Mouse (Mus musculus) hindbrain, embryonic 16.5 days (tissue): ENCODE measurements around the gene Paox. TPM values are rescaled to one million over a fixed set of nuclear protein-coding genes. Genes with fewer than 3 reads are reported as not detected.
"Not testable (repeated sequence)": the region's sequence is repeated elsewhere in the genome, so short reads cannot be mapped to it uniquely, and the experiment has no call there.

Experiments used
- ATAC-seq: fragments of 200-750 bp; cut with Nextera tagmentation; 2 replicates; pipeline ENCODE4 v1.8.0; 2017; ENCODE audit warnings: moderate TSS enrichment, moderate library complexity
- H3K27ac ChIP-seq: fragments of 300-500 bp; sonication (generic); 2 replicates; pipeline ENCODE4 v1.5.1; 2014; ENCODE audit warnings: low read depth, mild to moderate bottlenecking, control low read depth, low read length, moderate library complexity
- H3K27me3 ChIP-seq: fragments of 300-500 bp; sonication (generic); replicated peaks from 2 replicates; pipeline ENCODE4 v1.6.1; 2014; ENCODE audit warnings: low read length; ENCODE audit not compliant: control insufficient read depth, insufficient read depth
- H3K36me3 ChIP-seq: fragments of 300-500 bp; sonication (generic); 2 replicates; pipeline ENCODE4 v1.6.1; 2014; ENCODE audit warnings: mild to moderate bottlenecking, low read length, moderate library complexity, mixed read lengths; ENCODE audit not compliant: control insufficient read depth, insufficient read depth
- H3K4me1 ChIP-seq: fragments of 300-500 bp; sonication (generic); 2 replicates; pipeline ENCODE4 v1.6.1; 2014; ENCODE audit warnings: low read depth, low read length; ENCODE audit not compliant: control insufficient read depth, insufficient read depth
- H3K4me2 ChIP-seq: fragments of 300-500 bp; sonication (generic); 2 replicates; pipeline ENCODE4 v1.6.1; 2014; ENCODE audit warnings: mild to moderate bottlenecking, low read length, control low read depth, moderate library complexity
- H3K4me3 ChIP-seq: fragments of 300-500 bp; sonication (generic); 2 replicates; pipeline ENCODE4 v1.5.1; 2014; ENCODE audit warnings: mild to moderate bottlenecking, low read length, control low read depth, moderate library complexity
- H3K9ac ChIP-seq: fragments of 300-500 bp; sonication (generic); 2 replicates; pipeline ENCODE4 v1.6.1; 2014; ENCODE audit warnings: low read depth, mild to moderate bottlenecking, control low read depth, low read length, moderate library complexity
- H3K9me3 ChIP-seq: fragments of 300-500 bp; sonication (generic); 2 replicates; pipeline ENCODE4 v1.6.1; 2014; ENCODE audit warnings: mild to moderate bottlenecking, low read length, moderate library complexity; ENCODE audit not compliant: control insufficient read depth
- WGBS: fragments of 180-500 bp; shearing (Covaris S2); extraction: QIAGEN DNeasy Blood & Tissue Kit; methylation state at CpG from one replicate; pipeline ENCODE4 v1.1.7; 2014; 5-methylcytosine and 5-hydroxymethylcytosine counted together
- polyA plus RNA-seq: library from polyadenylated mRNA; unstranded; fragments of >200 nt; fragmentation: Nextera tagmentation; extraction: Ambion mirVana; gene quantifications from 2 replicates; pipeline ENCODE4 v1.2.1, GENCODE M21; 2015

Gene Paox
- polyA plus RNA-seq, 1 experiment from 2014 or later = 8.9 TPM

DNA sequence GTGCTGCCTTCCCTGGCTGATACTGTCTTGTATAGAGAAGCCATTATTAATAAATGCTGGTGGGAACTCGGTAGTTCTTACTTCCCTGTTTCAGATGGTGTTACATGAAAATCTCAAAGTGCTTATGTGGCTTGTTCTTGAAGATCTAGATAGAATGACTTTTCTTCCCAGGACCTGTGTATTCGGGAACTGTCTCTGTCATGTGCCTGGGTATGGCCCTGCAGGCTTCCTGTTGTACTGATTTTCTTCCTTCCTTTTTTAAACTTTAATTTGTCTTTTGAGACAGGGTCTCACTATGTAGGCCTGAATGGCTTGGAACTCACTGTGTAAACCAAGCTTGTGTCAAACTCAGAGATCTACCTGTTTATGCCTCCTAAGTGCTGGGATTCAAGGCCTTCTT lies 12.3 kb downstream of the Paox start:
- no peak for ATAC-seq
- WGBS = 96% methylated on average over 2 of the region's 2 CpGs

DNA sequence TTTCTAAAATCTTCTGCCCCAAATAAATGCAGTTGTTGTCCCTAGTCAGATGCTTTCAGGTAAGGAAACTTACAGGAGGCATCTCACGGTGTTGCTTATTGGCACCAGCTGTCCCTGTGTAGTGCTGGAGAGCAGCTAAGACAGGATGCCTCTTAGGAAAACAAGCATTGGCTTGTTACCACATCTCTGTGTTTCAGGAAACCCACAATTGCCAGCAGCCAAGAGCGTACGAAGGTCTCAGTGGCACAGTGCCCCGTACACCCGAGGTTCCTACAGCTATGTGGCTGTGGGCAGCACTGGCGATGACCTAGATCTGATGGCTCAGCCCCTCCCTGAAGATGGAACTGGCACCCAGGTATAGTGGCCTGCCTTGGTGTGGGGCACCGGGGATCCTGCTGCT lies 16.6 kb downstream of the Paox start:
- H3K36me3 ChIP-seq, H3K4me1 ChIP-seq, H3K9ac ChIP-seq, ATAC-seq, H3K27me3 ChIP-seq, H3K4me3 ChIP-seq, H3K4me2 ChIP-seq, H3K9me3 ChIP-seq, H3K27ac ChIP-seq: not testable (repeated sequence)
- WGBS = 92% methylated on average over 7 of the region's 7 CpGs

More for the DNA sequence above, 12.3 kb downstream of the Paox start:
- Histone ChIP-seq H3K9me3 (no peaks in the 10 kb centered on the region), H3K27ac (no peak overlapping the region), H3K4me2 (no peak overlapping the region), H3K9ac (no peak overlapping the region), H3K36me3 (peaks cover 3% of the 10 kb centered on the region; the same call in 1 of the 2 replicates), H3K27me3 (no peaks in the 10 kb centered on the region), H3K4me3 (no peak overlapping the region), H3K4me1 (0 out of 2 replicates have a peak, but pooled peaks cover 3% of the 10 kb centered on the region)

DNA sequence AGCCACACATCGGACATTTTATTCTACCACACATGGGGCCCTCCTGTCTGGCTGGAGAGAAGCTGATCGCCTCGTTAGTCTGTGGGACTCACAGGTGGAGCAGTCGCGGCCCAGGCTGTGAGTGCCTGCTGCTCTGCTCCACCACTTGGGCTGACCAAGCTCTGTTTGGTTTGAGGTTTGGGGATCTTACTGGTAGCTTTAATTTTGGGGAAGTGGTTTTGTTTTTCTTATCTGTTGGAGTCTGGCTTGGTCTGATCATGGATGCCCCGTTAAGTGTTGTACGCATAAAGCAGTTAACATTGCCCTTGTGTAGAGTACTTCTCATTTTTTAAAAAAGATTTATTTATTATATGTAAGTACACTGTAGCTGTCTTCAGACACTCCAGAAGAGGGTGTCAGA lies 18.4 kb downstream of the Paox start:
- not testable (repeated sequence) for H3K4me3 ChIP-seq, H3K36me3 ChIP-seq, H3K9ac ChIP-seq, H3K9me3 ChIP-seq, ATAC-seq, H3K4me2 ChIP-seq, H3K27me3 ChIP-seq, H3K27ac ChIP-seq, H3K4me1 ChIP-seq
- 95% methylated on average over 5 of the region's 7 CpGs for WGBS

DNA sequence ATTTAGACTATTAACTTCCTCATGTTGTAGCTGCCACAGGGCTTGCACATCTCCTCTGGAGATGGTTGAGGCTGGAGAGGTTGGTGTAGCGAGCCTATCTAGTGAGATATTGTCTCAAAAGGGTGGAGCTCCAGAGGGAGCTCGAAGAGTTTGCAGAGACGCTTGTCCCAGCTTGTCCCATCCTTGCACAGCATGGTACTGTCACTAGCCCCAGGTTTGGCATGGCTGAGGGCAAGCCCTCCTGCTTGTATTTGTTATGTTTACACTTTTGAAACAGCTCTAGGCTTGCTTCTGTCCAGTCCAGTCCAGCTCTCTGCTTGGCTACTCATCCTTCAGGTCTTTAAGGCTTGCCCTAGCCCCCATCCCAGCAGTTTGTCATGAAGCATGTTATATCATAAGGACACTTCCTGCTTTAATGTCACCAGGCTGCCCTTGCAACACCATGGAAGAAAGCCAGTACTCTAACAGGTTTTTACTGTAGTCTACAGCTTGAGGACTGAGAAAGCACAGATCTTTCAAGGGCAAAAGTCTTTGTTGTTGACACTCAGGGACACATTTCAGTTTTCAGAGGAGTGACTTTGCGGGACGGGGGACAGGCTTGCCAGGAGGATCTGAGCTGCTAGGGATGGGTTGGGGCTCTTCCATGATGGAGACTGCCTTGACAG lies 19.6 kb downstream of the Paox start:
- Histone ChIP-seq H3K27me3 (no peaks in the 10 kb centered on the region), H3K27ac (no peak overlapping the region), H3K4me3 (no peak overlapping the region), H3K9ac (no peak overlapping the region), H3K36me3 (no peaks in the 10 kb centered on the region), H3K9me3 (no peaks in the 10 kb centered on the region), H3K4me1 (peaks cover 4% of the 10 kb centered on the region), H3K4me2 (no peak overlapping the region)
- ATAC-seq = no peak
- WGBS = 94% methylated on average over 5 of the region's 5 CpGs

DNA sequence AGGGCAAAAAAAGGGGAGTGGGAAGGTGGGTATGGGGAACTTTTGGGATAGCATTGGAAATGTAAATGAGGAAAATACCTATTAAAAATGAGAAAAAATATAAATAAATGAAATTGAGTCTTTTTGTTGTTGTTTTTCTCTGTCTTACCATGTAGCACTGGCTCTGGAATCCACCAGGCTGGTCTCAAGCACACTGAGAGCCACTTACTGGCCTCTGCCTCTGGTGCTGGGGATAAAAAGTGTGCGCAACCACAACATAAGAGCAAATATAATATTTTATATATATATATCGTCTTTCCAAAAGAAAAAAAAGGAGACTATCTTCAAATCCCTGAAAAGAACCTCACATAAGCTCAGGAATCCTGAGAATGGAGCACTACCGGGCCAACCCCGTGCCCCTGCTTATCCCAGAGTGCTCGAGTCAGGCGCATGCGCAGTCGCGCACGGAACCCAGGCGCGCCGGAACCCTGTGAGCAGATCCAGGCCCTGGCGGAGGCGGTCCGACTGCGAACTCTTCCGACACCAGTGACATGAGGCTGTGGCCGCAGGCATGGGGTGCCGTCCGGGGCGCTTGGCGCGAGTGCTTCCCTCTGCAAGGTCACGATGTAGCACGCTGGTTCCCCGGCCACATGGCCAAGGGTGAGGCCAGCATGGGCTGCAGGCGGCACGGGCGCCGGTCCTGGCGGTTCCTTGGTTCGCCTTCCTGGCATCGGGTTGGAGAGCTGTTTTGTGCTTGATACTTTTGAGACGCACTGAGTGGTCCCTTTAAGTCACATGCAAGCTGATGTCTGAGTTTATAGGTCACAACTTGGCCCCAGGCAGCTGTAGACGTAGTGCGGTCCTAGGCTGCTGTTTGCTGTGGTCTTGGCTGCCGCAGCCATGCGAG lies 21.8 kb downstream of the Paox start, which contains the start of gene Mtg1:
Gene Mtg1 (plus strand): TSS at position 430 of the 886 bp plus-strand sequence.
- peak; percentile 98 for ATAC-seq
- Histone ChIP-seq H3K4me2 (peak within 1 kb of the TSS; percentile 86), H3K4me3 (peak within 1 kb of the TSS; percentile 91), H3K9me3 (no peaks in the 10 kb centered on the region), H3K27me3 (no peaks in the 10 kb centered on the region), H3K4me1 (peaks cover 4% of the 10 kb centered on the region), H3K9ac (peak within 1 kb of the TSS; percentile 93), H3K36me3 (no peaks in the 10 kb centered on the region), H3K27ac (peak within 1 kb of the TSS; percentile 87)
- WGBS = 2% methylated on average over 39 of the region's 39 CpGs

DNA sequence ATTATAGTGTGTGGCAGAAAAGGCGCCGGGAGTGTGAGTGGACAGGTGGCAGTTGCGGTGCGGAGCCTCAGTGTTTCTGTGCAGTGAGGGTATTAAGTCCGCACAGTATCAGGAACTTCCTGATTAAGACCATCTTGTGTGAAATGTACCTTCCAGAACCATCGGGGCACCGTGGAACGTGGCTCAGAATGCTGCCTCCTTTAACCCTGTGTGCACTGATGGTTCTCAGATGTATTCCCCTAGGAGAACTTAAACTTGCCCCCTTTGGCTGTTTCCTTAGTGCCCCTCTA lies 22.4 kb downstream of the Paox start:
- 1% methylated on average over 8 of the region's 8 CpGs for WGBS
- Histone ChIP-seq H3K9me3 (no peaks in the 10 kb centered on the region), H3K27me3 (no peaks in the 10 kb centered on the region), H3K36me3 (no peaks in the 10 kb centered on the region), H3K4me1 (peaks cover 4% of the 10 kb centered on the region), H3K9ac (peak overlapping the region; percentile 93), H3K4me3 (peak overlapping the region; percentile 91), H3K4me2 (peak overlapping the region; percentile 86), H3K27ac (peak overlapping the region; percentile 87)
- ATAC-seq = no peak

DNA sequence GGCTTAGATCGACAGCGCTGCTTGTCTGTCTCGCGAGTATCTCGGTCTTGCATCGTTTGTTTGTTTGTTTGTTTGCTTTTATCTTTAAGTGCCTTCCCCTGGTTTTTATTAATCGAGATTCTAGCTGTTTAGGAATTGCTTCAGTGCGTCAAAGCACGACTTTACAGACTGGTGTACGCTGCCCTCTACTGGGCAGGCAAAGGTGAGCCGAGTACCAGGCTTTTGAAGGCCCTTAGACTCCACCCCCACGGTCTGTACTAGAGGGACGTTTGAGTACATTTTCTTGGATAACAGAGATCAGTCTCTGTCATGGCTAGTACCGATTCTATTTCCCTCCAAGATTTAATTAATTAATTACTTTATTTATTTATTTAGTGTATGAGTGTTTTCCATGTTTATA lies 25.8 kb downstream of the Paox start:
- Histone ChIP-seq H3K4me3 (no peak overlapping the region), H3K36me3 (no peaks in the 10 kb centered on the region), H3K4me2 (no peak overlapping the region), H3K27me3 (no peaks in the 10 kb centered on the region), H3K27ac (no peak overlapping the region), H3K9me3 (no peaks in the 10 kb centered on the region), H3K9ac (no peak overlapping the region), H3K4me1 (peaks cover 4% of the 10 kb centered on the region)
- no peak for ATAC-seq
- WGBS = 5% methylated on average over 14 of the region's 14 CpGs

DNA sequence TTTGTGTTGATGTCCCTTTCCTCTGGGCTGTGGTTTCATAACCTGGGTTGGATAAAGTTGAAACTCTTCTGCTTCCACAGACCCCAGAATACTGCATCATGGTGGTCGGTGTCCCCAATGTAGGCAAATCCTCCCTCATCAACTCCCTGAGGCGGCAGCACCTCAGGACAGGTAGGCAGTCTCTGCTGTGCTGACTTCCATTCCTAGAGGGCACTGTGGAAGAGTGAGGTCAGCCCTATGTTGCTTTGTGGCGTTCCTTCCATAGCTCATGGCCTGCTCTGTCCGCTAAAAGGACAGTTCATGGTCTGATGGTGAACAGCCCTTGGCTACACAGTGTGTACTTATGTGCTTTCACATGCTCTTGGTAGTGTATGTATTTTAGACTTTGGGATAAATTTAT lies 29.0 kb downstream of the Paox start:
- no peak for ATAC-seq
- H3K36me3 ChIP-seq = no peaks in the 10 kb centered on the region
- H3K27ac ChIP-seq = no peak overlapping the region
- no peaks in the 10 kb centered on the region; the same call in 1 of the 2 replicates for H3K4me1 ChIP-seq
- no peak overlapping the region for H3K4me2 ChIP-seq
- H3K9ac ChIP-seq = no peak overlapping the region
- no peak overlapping the region for H3K4me3 ChIP-seq
- H3K27me3 ChIP-seq = no peaks in the 10 kb centered on the region
- 84% methylated on average over 4 of the region's 4 CpGs for WGBS
- H3K9me3 ChIP-seq = no peaks in the 10 kb centered on the region

DNA sequence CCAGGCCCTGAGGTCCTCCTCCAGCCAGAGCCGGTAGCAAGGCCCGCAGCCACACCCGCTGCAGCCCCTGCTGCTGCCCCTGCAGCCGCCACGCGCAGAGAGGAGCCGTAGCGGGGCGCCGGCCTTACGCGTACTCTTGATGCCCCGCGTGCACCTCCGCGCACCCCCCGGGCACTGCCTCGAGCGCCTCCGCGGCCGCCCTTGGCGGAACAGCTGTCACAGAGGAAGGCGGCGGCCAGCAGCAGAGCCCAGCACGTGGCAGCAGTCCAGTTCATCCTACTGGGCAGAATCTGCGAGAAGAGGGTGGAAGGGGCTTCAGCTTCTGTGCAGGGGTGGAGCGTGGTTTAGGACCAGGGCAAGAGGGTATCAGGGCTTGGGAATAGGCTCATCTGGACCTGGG lies 37.8 kb downstream of the Paox start:
- Histone ChIP-seq H3K27ac (peak overlapping the region; percentile 87; the same call in 1 of the 2 replicates), H3K4me1 (peaks cover 14% of the 10 kb centered on the region), H3K4me2 (peak overlapping the region; percentile 70), H3K4me3 (peak overlapping the region; percentile 58), H3K9ac (peak overlapping the region; percentile 81), H3K36me3 (no peaks in the 10 kb centered on the region), H3K9me3 (no peaks in the 10 kb centered on the region), H3K27me3 (no peaks in the 10 kb centered on the region)
- 3% methylated on average over 28 of the region's 28 CpGs for WGBS
- peak; percentile 32 for ATAC-seq
